Mouse (Mus musculus) T-cell, adult 2 months (primary cell): Measurements from ENCODE around the gene Arid1b.

Source experiments
- DNase-seq: peaks from one replicate; pipeline ENCODE4 v3.0.0; 2022; ENCODE audit warnings: low spot score

The Arid1b gene

DNA sequence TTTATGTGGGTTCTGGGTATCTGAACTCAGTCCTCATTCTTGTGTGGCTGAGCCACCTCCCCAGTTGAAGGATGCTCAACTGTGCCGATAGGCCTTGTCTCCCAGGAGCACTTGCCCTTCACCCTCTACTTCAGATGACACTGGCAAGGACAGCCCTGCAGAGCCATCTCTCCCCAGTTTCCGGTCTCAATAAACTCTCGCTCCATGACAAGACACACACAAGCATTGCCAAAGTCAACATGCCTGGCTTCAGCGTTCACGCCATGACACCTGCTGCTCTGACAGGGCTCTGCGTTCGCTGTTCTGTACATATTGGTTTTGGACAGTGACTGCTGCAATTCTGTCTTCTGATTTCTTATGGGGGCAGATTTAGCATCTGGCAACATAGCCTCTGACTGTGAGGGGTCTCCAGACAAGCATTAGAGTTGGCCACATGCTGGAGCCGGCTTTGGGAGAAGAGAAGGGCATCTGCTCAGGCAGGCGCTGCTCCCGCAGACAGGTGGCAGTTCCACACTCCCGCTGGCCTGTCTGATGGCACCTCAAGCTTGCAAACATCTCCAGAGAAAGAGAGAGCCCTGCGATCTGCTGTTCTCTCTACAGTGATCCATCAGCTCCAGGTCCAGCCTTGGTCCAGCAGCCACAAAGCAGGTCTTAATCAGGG, 392.9 kb downstream of the Arid1b start:
- DNase-seq, result no peak

DNA sequence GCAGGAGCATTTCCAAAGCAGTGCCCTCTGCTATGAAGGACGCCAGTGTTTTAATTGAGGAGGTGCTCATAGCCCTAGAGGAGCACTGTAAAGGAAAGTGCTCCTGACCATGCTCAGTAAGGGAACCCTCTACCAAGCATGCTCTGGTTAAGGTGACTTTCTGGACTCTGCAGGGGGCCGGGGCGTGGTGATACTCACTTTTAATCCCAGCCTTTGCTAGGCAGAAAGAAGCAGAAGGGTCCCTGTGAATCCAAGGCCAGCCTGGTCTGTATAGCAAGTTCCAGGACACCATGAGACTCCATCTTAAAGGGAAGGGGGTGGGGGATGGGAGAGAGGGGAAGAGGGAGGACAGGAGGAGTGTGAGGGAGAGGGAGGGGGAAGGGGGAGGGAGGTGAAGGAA, 394.2 kb downstream of the Arid1b start:
- no peak for DNase-seq

- DNase-seq, result no peak
These were observed 396.6 kb downstream of the Arid1b start for GRCm38 (mm10) chr17:5390682-5391081.

GRCm38 (mm10) chr17:5395454-5396205, 401.5 kb downstream of the Arid1b start:
- no peak for DNase-seq

DNA sequence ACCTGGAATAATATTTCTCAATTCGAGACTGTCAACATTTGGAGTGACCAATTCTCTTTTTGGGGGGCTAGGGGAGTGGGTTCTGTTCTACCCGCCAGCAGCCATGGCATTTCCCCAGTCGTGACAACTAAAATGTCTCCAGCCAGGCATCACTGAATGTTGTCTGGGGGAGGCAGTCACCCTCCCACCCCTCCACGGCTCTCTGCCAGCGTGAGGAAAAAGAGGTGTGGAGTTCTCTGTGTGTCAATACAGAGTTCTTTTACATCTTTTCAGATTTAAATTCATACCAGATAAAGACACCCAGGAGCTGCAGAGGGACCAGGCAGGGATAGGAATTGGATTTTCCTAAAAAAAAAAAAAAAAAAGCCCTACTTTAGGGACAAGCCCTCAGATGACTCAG, 402.1 kb downstream of the Arid1b start:
- no peak for DNase-seq
